Mouse (Mus musculus) embryonic fibroblast, embryonic 13.5 days (primary cell): ENCODE data around the gene Frmd4a.

Source experiments
- CTCF ChIP-seq: IDR thresholded peaks from 2 replicates; pipeline ENCODE4 v1.5.1; 2011; ENCODE audit warnings: mild to moderate bottlenecking, control low read depth, low read length, moderate library complexity, borderline replicate concordance; ENCODE audit not compliant: insufficient read depth
- POLR2A ChIP-seq: IDR thresholded peaks from 2 replicates; pipeline ENCODE4 v1.6.1; 2011; ENCODE audit warnings: low read depth, mild to moderate bottlenecking, control low read depth, low read length, moderate library complexity

DNA sequence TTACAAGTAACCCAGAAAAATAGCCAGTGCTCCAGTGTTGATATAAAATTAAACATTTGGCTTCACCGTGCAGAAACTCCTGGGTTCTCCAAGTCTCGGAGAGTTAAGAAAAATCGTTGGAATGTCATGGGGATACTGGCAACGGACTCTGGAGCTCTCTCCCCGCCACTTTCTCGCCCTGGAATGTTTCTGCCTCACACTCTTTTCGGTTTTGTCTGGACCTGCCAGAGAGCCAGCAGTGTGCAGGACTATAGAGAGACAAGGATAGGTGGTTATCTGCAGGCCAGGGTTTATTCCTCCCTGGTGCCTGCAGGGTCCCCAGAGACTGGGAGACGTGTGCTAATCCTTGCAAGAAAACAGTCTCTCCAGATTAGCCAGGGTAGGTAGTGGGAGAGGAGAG, 314.9 kb downstream of the Frmd4a start:
- TF ChIP-seq CTCF (no peak), POLR2A (no peak)
